ENCODE assay signal across 16 mouse cellular contexts in the genomic region with DNA sequence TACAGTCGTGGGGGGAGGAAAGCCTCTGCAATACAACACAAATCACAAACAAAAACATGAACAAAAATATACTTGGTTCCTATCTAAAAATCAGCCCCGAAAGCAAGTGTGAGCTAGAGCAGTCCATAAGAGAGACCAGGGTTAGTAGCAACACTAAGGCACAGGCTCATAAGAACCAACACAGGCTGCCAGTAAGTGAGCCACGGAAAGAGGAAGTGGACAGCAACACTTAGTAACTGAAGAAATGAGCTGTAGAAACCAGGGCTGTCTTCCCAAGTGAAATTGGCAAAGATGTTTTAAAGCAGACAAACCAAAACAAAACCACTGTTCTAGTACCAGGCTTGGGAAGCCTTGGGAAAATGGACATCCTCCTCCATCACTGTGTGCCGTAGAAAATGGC.
"Had no signal": no experiment of that assay in that cellular context is flagged by ENCODE, and none has a peak within 500 bp of the region (broad histone marks: within the 10 kb centered on the region; RNA-seq: fewer than 3 reads in every experiment).

No protein-coding gene starts in this region.

- H3K4me2 ChIP-seq: limb, embryonic 15.5 days; liver, embryonic 12.5 days; lung, embryonic 15.5 days; midbrain, embryonic 15.5 days; neural tube, embryonic 13.5 days; stomach, embryonic 15.5 days had no signal

- H3K27me3 ChIP-seq: limb, embryonic 15.5 days; liver, embryonic 12.5 days; lung, embryonic 15.5 days; midbrain, embryonic 15.5 days; neural tube, embryonic 13.5 days; stomach, embryonic 15.5 days had no signal

- ATAC-seq: intestine, postnatal 0 days; liver, embryonic 12.5 days; midbrain, embryonic 15.5 days had no signal

- H3K4me1 ChIP-seq: limb, embryonic 15.5 days; liver, embryonic 12.5 days; lung, embryonic 15.5 days; midbrain, embryonic 15.5 days; stomach, embryonic 15.5 days had no signal

- H3K9ac ChIP-seq: limb, embryonic 15.5 days; liver, embryonic 12.5 days; lung, embryonic 15.5 days; midbrain, embryonic 15.5 days; neural tube, embryonic 13.5 days; stomach, embryonic 15.5 days had no signal

- H3K36me3 ChIP-seq: limb, embryonic 15.5 days; liver, embryonic 12.5 days; lung, embryonic 15.5 days; midbrain, embryonic 15.5 days; neural tube, embryonic 13.5 days; stomach, embryonic 15.5 days had no signal

- DNase-seq: kidney, adult 8-10 months; kidney, postnatal 36 days; layer of hippocampus, adult 9-11 months; layer of hippocampus, postnatal 36 days; lung, postnatal 14 days; thymus, adult 2 months; thymus, postnatal 25 days had no signal

- H3K4me3 ChIP-seq: limb, embryonic 15.5 days; liver, embryonic 12.5 days; lung, embryonic 15.5 days; midbrain, embryonic 15.5 days; neural tube, embryonic 13.5 days; stomach, embryonic 15.5 days had no signal

- H3K9me3 ChIP-seq: limb, embryonic 15.5 days; liver, embryonic 12.5 days; lung, embryonic 15.5 days; midbrain, embryonic 15.5 days; neural tube, embryonic 13.5 days; stomach, embryonic 15.5 days had no signal

- H3K27ac ChIP-seq: kidney, postnatal 0 days; limb, embryonic 15.5 days; liver, embryonic 12.5 days; lung, embryonic 15.5 days; macrophage; midbrain, embryonic 15.5 days; neural tube, embryonic 13.5 days; stomach, embryonic 15.5 days had no signal
